Mouse (Mus musculus): ENCODE results near the gene Aplp1.

DNA sequence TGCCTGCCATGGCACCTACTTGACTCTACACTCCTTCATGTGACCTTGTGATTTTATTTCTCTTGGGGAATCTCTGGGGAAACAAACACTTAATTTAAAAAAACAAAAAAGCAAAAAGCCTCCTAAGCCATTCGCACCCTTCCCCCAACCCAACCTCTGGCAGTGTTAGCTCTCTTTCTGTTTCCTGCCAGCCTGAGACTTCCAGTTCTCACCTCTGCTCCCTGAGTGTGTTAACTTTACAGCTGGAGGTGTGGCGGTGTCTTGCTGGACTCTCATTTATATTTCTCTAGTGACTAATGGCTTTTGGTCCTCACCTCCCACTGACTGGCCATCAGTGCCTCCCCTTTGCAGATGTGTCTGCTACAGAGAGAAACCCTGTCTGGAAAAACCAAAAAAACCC, 35.5 kb downstream of the Aplp1 start:
- TF ChIP-seq CTCF (IDR thresholded peaks at IDR 0.05; ENCODE audit: low read depth), result no peak
- TF ChIP-seq EP300 (IDR thresholded peaks at IDR 0.05; ENCODE audit: low read depth), result no peak
